Mouse (Mus musculus) bone marrow, adult 2 months (tissue): ENCODE measurements around the gene Unc5c.

Experiments
- CTCF ChIP-seq: fragments of 200-500 bp; IDR thresholded peaks from 2 replicates; pipeline ENCODE4 v1.5.1; 2011; ENCODE audit warnings: low read length, control low read depth; ENCODE audit not compliant: control insufficient read depth, insufficient read depth
- POLR2A ChIP-seq: fragments of 200-500 bp; IDR thresholded peaks from 2 replicates; pipeline ENCODE4 v1.6.1; 2011; ENCODE audit warnings: low read depth, mild to moderate bottlenecking, control low read depth, low read length, borderline replicate concordance; ENCODE audit not compliant: control insufficient read depth

DNA sequence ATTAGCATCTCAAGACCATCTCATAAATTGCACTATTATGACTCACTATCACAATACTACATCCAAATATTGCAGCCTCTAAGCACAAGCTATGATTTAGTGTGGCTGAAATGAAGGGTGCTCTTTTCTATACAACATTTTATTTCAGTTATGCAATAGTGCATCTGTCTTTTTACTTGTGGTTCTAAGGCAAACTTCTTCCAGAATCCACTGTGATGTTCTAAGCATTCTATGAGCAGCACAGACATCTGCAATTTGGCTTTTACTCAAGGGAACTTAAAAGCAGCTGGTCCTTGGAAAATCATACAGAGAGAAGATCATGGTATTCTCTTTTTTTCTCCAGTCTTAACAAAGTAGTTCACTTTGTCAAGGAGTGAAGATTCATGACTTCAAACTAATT is 270.3 kb downstream of the Unc5c start:
- TF ChIP-seq POLR2A = no peak
- no peak for TF ChIP-seq CTCF
